In genomic region chr7:70281381-70281750, GRCm38 (mm10) we compare ENCODE assay signal across 10 mouse cellular contexts.
A peak's percentile ranks its signal among the peaks of the same experiment; 100 is the strongest.
DNase-seq lines count a peak whose midpoint lies in the region; ATAC-seq and TF ChIP-seq lines count a peak whose summit lies in the region.
"Had no signal": no experiment of that assay in that cellular context is flagged by ENCODE, and none has a peak within 500 bp of the region (broad histone marks: within the 10 kb centered on the region; RNA-seq: fewer than 3 reads in every experiment).

No protein-coding gene starts in this region.

- no peaks in the 10 kb centered on the region for H3K9me3 ChIP-seq in E14TG2a.4 (ENCODE audit: low read length)
- no peaks in the 10 kb centered on the region for H3K9me3 ChIP-seq in forebrain, postnatal 0 days (ENCODE audit: low read length)
- no peaks in the 10 kb centered on the region for H3K9me3 ChIP-seq in limb, embryonic 15.5 days

- TF ChIP-seq CTCF in gastrocnemius, adult 2 months (IDR thresholded peaks at IDR 0.05) = no peak
- no peak for TF ChIP-seq CTCF in E14TG2a.4 (conservative IDR thresholded peaks at IDR 0.05; ENCODE audit: low read length)
- no peak for TF ChIP-seq CTCF in forebrain, postnatal 0 days (IDR thresholded peaks at IDR 0.05; ENCODE audit: low read depth)

- H3K4me2 ChIP-seq in forebrain, postnatal 0 days (ENCODE audit: low read depth) = peak overlapping the region; percentile 28; the same call in 1 of the 2 replicates
- peak overlapping the region; percentile 47 for H3K4me2 ChIP-seq in limb, embryonic 15.5 days

- peak overlapping the region; percentile 50 for H3K4me3 ChIP-seq in gastrocnemius, adult 2 months
- H3K4me3 ChIP-seq in E14TG2a.4 (replicated peaks; ENCODE audit: low read length) = peak overlapping the region; percentile 52
- no peak overlapping the region for H3K4me3 ChIP-seq in forebrain, postnatal 0 days (ENCODE audit: low read depth, low read length)
- peak overlapping the region; percentile 30 for H3K4me3 ChIP-seq in limb, embryonic 15.5 days

- H3K27ac ChIP-seq in gastrocnemius, adult 2 months = no peak overlapping the region
- H3K27ac ChIP-seq in forebrain, postnatal 0 days (ENCODE audit: low read depth, low read length) = no peak overlapping the region
- H3K27ac ChIP-seq in limb, embryonic 15.5 days = no peak overlapping the region

- peaks cover 85% of the 10 kb centered on the region for H3K27me3 ChIP-seq in E14TG2a.4 (ENCODE audit: insufficient read depth, low read length)
- H3K27me3 ChIP-seq in forebrain, postnatal 0 days (ENCODE audit: insufficient read depth, low read length) = peaks cover 66% of the 10 kb centered on the region
- H3K27me3 ChIP-seq in limb, embryonic 15.5 days = peaks cover 84% of the 10 kb centered on the region

- H3K4me1 ChIP-seq in E14TG2a.4 (replicated peaks; ENCODE audit: low read depth, low read length) = peaks cover 36% of the 10 kb centered on the region
- 0 out of 2 replicates have a peak, but pooled peaks cover 4% of the 10 kb centered on the region for H3K4me1 ChIP-seq in forebrain, postnatal 0 days (ENCODE audit: insufficient read depth)
- peaks cover 18% of the 10 kb centered on the region for H3K4me1 ChIP-seq in limb, embryonic 15.5 days

- intact Hi-C loops in gastrocnemius, adult 2 months (cut with DNase I) = loop anchor here (5.0 kb wide), 1 partner anchor 46 kb away; no protein-coding TSS in a partner anchor
- intact Hi-C loops in gastrocnemius, postnatal 14 days (cut with DNase I; ENCODE audit: low total_unique reads) = no loop called here

- no peak for DNase-seq in gastrocnemius, adult 2 months
- DNase-seq in gastrocnemius, postnatal 14 days = no peak
- no peak for DNase-seq in forebrain, postnatal 0 days
- no peak for DNase-seq in urinary bladder, postnatal 14 days (ENCODE audit: low spot score)
- DNase-seq in cerebellum, adult 18-20 months = no peak
- no peak for DNase-seq in layer of hippocampus, postnatal 10 days (ENCODE audit: low spot score in 2 of 2)
- DNase-seq: adrenal gland, postnatal 25 days; layer of hippocampus, adult 9-11 months had no signal

- no peak for ATAC-seq in forebrain, postnatal 0 days
- no peak for ATAC-seq in limb, embryonic 15.5 days (ENCODE audit: insufficient number of reproducible peaks, low FRiP score, low TSS enrichment, low read depth)

- 7% methylated on average over 22 of the region's 22 CpGs for WGBS in forebrain, postnatal 0 days
- 3% methylated on average over 22 of the region's 22 CpGs for WGBS in limb, embryonic 15.5 days

- no peaks in the 10 kb centered on the region for H3K36me3 ChIP-seq in E14TG2a.4 (ENCODE audit: insufficient read depth, low read length)
- no peaks in the 10 kb centered on the region for H3K36me3 ChIP-seq in forebrain, postnatal 0 days (ENCODE audit: insufficient read depth)
- no peaks in the 10 kb centered on the region for H3K36me3 ChIP-seq in limb, embryonic 15.5 days

- no peak overlapping the region for H3K9ac ChIP-seq in forebrain, postnatal 0 days
- H3K9ac ChIP-seq in limb, embryonic 15.5 days = no peak overlapping the region
